Mouse (Mus musculus): ENCODE measurements around the gene Xrcc4.

GRCm38 (mm10) chr13:89735111-89735510 lies 354.3 kb downstream of the Xrcc4 start:
- TF ChIP-seq CTCF (IDR thresholded peaks at IDR 0.05; ENCODE audit: low read depth, low read length) (no peak), EP300 (IDR thresholded peaks at IDR 0.05; ENCODE audit: insufficient read depth, low read depth, low read length) (no peak), POLR2A (IDR thresholded peaks at IDR 0.05; ENCODE audit: insufficient read depth, low read length) (no peak)
